Mouse (Mus musculus) MEL (cell line): Measurements from ENCODE around the gene St6galnac3. TPM values are rescaled to one million over a fixed set of nuclear protein-coding genes. Genes with fewer than 3 reads are reported as not detected.
A peak's percentile ranks its signal among the peaks of the same experiment; 100 is the strongest.

Experiments
- DNase-seq: peaks from one replicate; pipeline ENCODE4 v3.0.0; 2011; ENCODE audit warnings: low read depth, low spot score
- H3K27ac ChIP-seq: 2 replicates; pipeline ENCODE4 v1.5.1; 2012; ENCODE audit warnings: low read depth, mild to moderate bottlenecking, control low read depth, low read length, moderate library complexity; ENCODE audit not compliant: control insufficient read depth
- H3K27me3 ChIP-seq, 2 experiments: fragments of 150-350 bp in 1 of 2; sonication (generic) in 1 of 2; 2 replicates each; pipeline ENCODE4 v1.6.1; 2012; ENCODE audit warnings: low read length in 2 of 2, mild to moderate bottlenecking in 2 of 2, improper control_type of control experiment in 1 of 2, moderate library complexity in 1 of 2; ENCODE audit not compliant: insufficient read depth in 2 of 2, control insufficient read depth in 1 of 2
- H3K36me3 ChIP-seq, 2 experiments: 2 replicates each; pipeline ENCODE4 v1.6.1; 2012 to 2014; ENCODE audit warnings: low read length in 2 of 2, improper control_type of control experiment in 1 of 2, inconsistent platforms in 1 of 2, mild to moderate bottlenecking in 1 of 2; ENCODE audit not compliant: insufficient read depth in 2 of 2, control insufficient read depth in 1 of 2
- H3K4me1 ChIP-seq, 2 experiments: fragments of 150-350 bp in 1 of 2; sonication (generic) in 1 of 2; 2 replicates each; pipeline ENCODE4 v1.6.1; 2012; ENCODE audit warnings: low read length in 2 of 2, improper control_type of control experiment in 1 of 2, mild to moderate bottlenecking in 1 of 2; ENCODE audit not compliant: insufficient read depth in 2 of 2, control insufficient read depth in 1 of 2
- H3K4me3 ChIP-seq, 2 experiments: fragments of 150-350 bp in 1 of 2; sonication (generic) in 1 of 2; 2 replicates each; pipeline ENCODE4 v1.5.1; 2012; ENCODE audit warnings: low read depth in 2 of 2, low read length in 2 of 2, mild to moderate bottlenecking in 2 of 2, moderate library complexity in 2 of 2, control low read depth in 1 of 2, improper control_type of control experiment in 1 of 2; ENCODE audit not compliant: control insufficient read depth in 1 of 2, insufficient read depth in 1 of 2
- H3K79me2 ChIP-seq: 2 replicates; pipeline ENCODE4 v1.6.1; 2012; ENCODE audit warnings: mild to moderate bottlenecking, low read length, moderate library complexity; ENCODE audit not compliant: control insufficient read depth, poor library complexity, insufficient read depth
- H3K9ac ChIP-seq: 2 replicates; pipeline ENCODE4 v1.6.1; 2012; ENCODE audit warnings: low read depth, mild to moderate bottlenecking, control low read depth, low read length, moderate library complexity; ENCODE audit not compliant: control insufficient read depth, poor library complexity, severe bottlenecking
- H3K9me3 ChIP-seq: fragments of 150-350 bp; sonication (generic); replicated peaks from 2 replicates; pipeline ENCODE4 v1.6.1; 2012; ENCODE audit warnings: mild to moderate bottlenecking, low read length, improper control_type of control experiment, moderate library complexity; ENCODE audit not compliant: insufficient read depth
- CHD2 ChIP-seq: IDR thresholded peaks from 2 replicates; pipeline ENCODE4 v1.6.1; 2011; ENCODE audit warnings: low read length, improper control_type of control experiment
- EP300 ChIP-seq, 2 experiments: IDR thresholded peaks; 2 replicates each; pipeline ENCODE4 v1.6.1; 2011; ENCODE audit warnings: improper control_type of control experiment in 2 of 2, low read length in 2 of 2, low read depth in 1 of 2, mild to moderate bottlenecking in 1 of 2
- ETS1 ChIP-seq: IDR thresholded peaks from 2 replicates; pipeline ENCODE4 v1.6.1; 2012; ENCODE audit warnings: low read depth, mild to moderate bottlenecking, inconsistent platforms, low read length, improper control_type of control experiment, moderate library complexity
- GATA1 ChIP-seq: IDR thresholded peaks from 2 replicates; pipeline ENCODE4 v1.6.1; 2011; ENCODE audit warnings: low read depth, low read length, improper control_type of control experiment
- NELFE ChIP-seq: IDR thresholded peaks from 2 replicates; pipeline ENCODE4 v1.6.1; 2011; ENCODE audit warnings: low read depth, low read length, improper control_type of control experiment
- NRF1 ChIP-seq: IDR thresholded peaks from 2 replicates; pipeline ENCODE4 v1.6.1; 2014; ENCODE audit warnings: low read depth, mild to moderate bottlenecking, inconsistent platforms, low read length, improper control_type of control experiment, moderate library complexity; ENCODE audit not compliant: poor library complexity, insufficient read depth, severe bottlenecking
- POLR2AphosphoS5 ChIP-seq: IDR thresholded peaks from 2 replicates; pipeline ENCODE4 v1.6.1; 2012; ENCODE audit warnings: low read depth, borderline replicate concordance, mild to moderate bottlenecking, inconsistent platforms, low read length, moderate library complexity, mixed read lengths
- RAD21 ChIP-seq: IDR thresholded peaks from 2 replicates; pipeline ENCODE4 v1.6.1; 2011; ENCODE audit warnings: mild to moderate bottlenecking, low read depth, low read length, improper control_type of control experiment
- RCOR1 ChIP-seq: IDR thresholded peaks from 2 replicates; pipeline ENCODE4 v1.6.1; 2012; ENCODE audit warnings: low read depth, mild to moderate bottlenecking, inconsistent platforms, low read length, improper control_type of control experiment
- TCF12 ChIP-seq: IDR thresholded peaks from 2 replicates; pipeline ENCODE4 v1.6.1; 2014; ENCODE audit warnings: low read depth, mild to moderate bottlenecking, inconsistent platforms, low read length, improper control_type of control experiment, moderate library complexity
- UBTF ChIP-seq: IDR thresholded peaks from 2 replicates; pipeline ENCODE4 v1.6.1; 2012; ENCODE audit warnings: low read depth, mild to moderate bottlenecking, inconsistent platforms, low read length, improper control_type of control experiment, moderate library complexity, borderline replicate concordance; ENCODE audit not compliant: insufficient read depth
- ZKSCAN1 ChIP-seq: IDR thresholded peaks from 2 replicates; pipeline ENCODE4 v1.6.1; 2012; ENCODE audit warnings: low read depth, mild to moderate bottlenecking, inconsistent platforms, low read length, improper control_type of control experiment, moderate library complexity
- polyA plus RNA-seq, 2 experiments: library from polyadenylated mRNA; stranded (reverse) in 1 of 2; unstranded in 1 of 2; fragments of >175 nt in 1 of 2; fragments of >200 nt in 1 of 2; gene quantifications; 2 replicates each; pipeline versions ENCODE4 v1.2.1 to v1.2.4; 2012; ENCODE audit warnings: low replicate concordance in 2 of 2, low read depth in 1 of 2; ENCODE audit not compliant: insufficient read length in 2 of 2, insufficient read depth in 1 of 2, missing spikeins in 1 of 2
- total RNA-seq: library from RNA; depleted of rRNA; stranded (reverse); fragments of 300-350 nt; gene quantifications from 2 replicates; pipeline ENCODE4 v1.2.3, GENCODE M21; 2012

Gene St6galnac3
- total and polyA plus RNA-seq, 3 experiments: 7.8 to 11.4 TPM; not detected in 1

DNA sequence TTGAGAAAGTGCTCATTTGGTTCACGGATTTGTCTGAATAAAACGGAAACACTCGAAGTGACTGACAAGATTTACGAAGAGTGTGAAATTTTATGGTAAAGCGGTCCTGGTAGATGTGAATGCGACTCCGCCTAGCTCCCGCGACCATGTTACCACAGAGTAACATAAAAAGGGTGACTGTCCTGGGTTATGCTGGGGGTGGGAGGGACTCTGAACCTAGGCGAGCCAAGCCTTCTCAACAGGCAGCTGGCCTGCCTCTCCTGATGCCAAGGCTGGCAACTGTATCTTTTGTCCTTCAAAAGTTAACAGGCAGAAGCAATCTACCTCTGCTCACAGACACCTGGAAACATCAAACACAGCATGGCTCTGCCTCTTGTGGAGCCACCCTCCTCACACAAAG, 9.8 kb upstream of the St6galnac3 start:
- no peaks in the 10 kb centered on the region for H3K79me2 ChIP-seq
- no peak for TF ChIP-seq NRF1
- TF ChIP-seq, all 39 proteins: peak for 0
- Histone ChIP-seq H3K27ac (no peak overlapping the region), H3K9ac (no peak overlapping the region), H3K36me3 (peaks cover 0 to 4% of the 10 kb centered on the region in 2 experiments; a peak in 1 of 4 replicates), H3K4me1 (peaks cover 6 to 8% of the 10 kb centered on the region in 2 experiments), H3K4me3 (no peak overlapping the region), H3K27me3 (no peaks in the 10 kb centered on the region), H3K9me3 (no peaks in the 10 kb centered on the region)
- DNase-seq: no peak

DNA sequence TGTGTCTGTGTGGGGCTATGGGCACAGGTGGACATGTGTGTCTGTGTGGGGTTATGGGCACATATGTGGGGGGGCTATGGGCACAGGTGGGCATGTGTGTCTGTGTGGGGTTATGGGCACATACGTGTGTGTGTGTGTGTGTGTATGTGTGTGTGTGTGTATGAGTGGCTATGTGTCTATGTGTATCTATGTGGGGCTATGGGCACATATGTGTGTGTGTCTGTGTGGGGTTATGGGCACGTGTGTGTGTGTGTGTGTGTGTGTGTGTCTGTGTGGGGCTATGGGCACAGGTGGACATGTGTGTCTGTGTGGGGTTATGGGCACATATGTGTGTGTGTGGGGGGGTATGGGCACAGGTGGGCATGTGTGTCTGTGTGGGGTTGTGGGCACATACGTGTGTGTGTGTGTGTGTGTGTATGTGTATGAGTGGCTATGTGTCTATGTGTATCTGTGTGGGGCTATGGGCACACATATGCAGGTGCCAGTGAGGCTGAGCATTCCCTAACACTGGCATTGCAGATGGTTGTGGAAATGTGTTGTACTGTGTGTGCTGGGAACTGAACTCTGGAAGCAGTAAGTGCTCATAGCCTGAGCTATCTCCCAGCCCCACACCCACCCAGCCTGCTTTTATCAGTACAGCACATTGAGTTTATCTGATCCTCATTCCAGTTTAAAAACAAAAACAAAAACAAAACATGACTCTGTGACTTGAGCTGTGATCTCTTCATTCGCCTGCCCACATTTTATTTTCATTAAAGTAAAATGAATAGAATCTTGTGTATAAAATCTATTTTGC, 8.6 kb upstream of the St6galnac3 start:
- Histone ChIP-seq H3K4me3 (no peak overlapping the region), H3K27me3 (no peaks in the 10 kb centered on the region), H3K36me3 (peaks cover 0 to 4% of the 10 kb centered on the region in 2 experiments; a peak in 1 of 4 replicates), H3K9me3 (no peaks in the 10 kb centered on the region), H3K4me1 (peaks cover 6 to 8% of the 10 kb centered on the region in 2 experiments), H3K9ac (no peak overlapping the region), H3K79me2 (no peaks in the 10 kb centered on the region), H3K27ac (no peak overlapping the region)
- DNase-seq: no peak
- TF ChIP-seq ETS1 (peak; percentile 37; the same call in 1 of the 2 replicates), CHD2 (no peak), EP300 (IDR thresholded peaks at IDR 0.05; ENCODE audit: low read depth in 1 of 2, low read length in 2 of 2) (peak; percentile 16 to 32; a peak in 1 of 4 replicates), TCF12 (peak; percentile 68), GATA1 (peak; percentile 72)

DNA sequence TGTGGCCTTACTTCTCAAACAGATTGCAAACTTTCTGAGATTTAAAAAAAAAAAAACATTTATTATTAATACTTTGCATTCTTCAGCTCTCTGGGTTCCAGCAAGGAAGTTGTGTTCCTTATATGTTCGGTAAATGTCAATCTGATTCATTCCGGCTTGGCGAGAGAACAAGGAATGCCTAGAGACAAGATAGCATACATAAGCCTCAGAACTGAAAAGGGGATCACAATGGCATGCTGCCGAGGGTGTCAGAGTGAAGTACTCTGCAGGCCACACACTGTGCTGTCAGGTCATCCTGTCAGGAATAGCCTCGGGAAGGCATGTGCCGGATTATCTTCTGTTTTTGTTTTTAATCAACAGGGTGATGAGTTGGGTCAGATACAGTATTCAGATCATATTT, 7.8 kb upstream of the St6galnac3 start:
- Histone ChIP-seq H3K9ac (no peak overlapping the region), H3K27ac (no peak overlapping the region), H3K79me2 (no peaks in the 10 kb centered on the region), H3K27me3 (no peaks in the 10 kb centered on the region), H3K9me3 (no peaks in the 10 kb centered on the region), H3K4me3 (no peak overlapping the region), H3K4me1 (peaks cover 6 to 8% of the 10 kb centered on the region in 2 experiments)
- DNase-seq: no peak
- TF ChIP-seq GATA1: no peak
- TF ChIP-seq RAD21: no peak
- TF ChIP-seq UBTF: no peak
- TF ChIP-seq RCOR1: no peak
- TF ChIP-seq NELFE: no peak
- TF ChIP-seq POLR2AphosphoS5: no peak
- TF ChIP-seq NRF1: no peak
- no peak for TF ChIP-seq ZKSCAN1
- TF ChIP-seq, all 39 proteins: peak for 0
- H3K36me3 ChIP-seq: peaks cover 0 to 4% of the 10 kb centered on the region in 2 experiments; a peak in 1 of 4 replicates
